Mouse (Mus musculus) myocyte (in vitro differentiated cells): ENCODE measurements around the gene Methig1. TPM values are rescaled to one million over a fixed set of nuclear protein-coding genes. Genes with fewer than 3 reads are reported as not detected.
A peak's percentile ranks its signal among the peaks of the same experiment; 100 is the strongest.

Source experiments
- H3K27me3 ChIP-seq: one replicate; pipeline ENCODE4 v1.6.1; 2011; ENCODE audit not compliant: control insufficient read depth, insufficient read depth, insufficient read length
- H3K36me3 ChIP-seq: one replicate; pipeline ENCODE4 v1.6.1; 2011; ENCODE audit not compliant: control insufficient read depth, insufficient read depth
- H3K4me2 ChIP-seq: one replicate; pipeline ENCODE4 v1.6.1; 2011; ENCODE audit warnings: low read depth, control low read depth
- H3K4me3 ChIP-seq: one replicate; pipeline ENCODE4 v1.5.1; 2011; ENCODE audit warnings: mild to moderate bottlenecking, control low read depth, moderate library complexity
- H3K79me2 ChIP-seq: one replicate; pipeline ENCODE4 v1.6.1; 2011; ENCODE audit not compliant: control insufficient read depth, insufficient read depth
- H3ac ChIP-seq: one replicate; pipeline ENCODE4 v1.6.1; 2011; ENCODE audit not compliant: control insufficient read depth, insufficient read length
- CEBPB ChIP-seq: IDR thresholded peaks from 2 replicates; pipeline ENCODE4 v1.6.1; 2011; ENCODE audit warnings: mild to moderate bottlenecking, moderate library complexity; ENCODE audit not compliant: poor library complexity, insufficient read depth, severe bottlenecking
- E2F4 ChIP-seq: IDR thresholded peaks from one replicate; pipeline ENCODE4 v1.6.1; 2011; ENCODE audit warnings: mild to moderate bottlenecking, control low read depth, moderate library complexity; ENCODE audit not compliant: insufficient read depth
- MAX ChIP-seq: IDR thresholded peaks from one replicate; pipeline ENCODE4 v1.6.1; 2011; ENCODE audit warnings: low read depth, mild to moderate bottlenecking, control low read depth
- MYOD1 ChIP-seq, 3 experiments: IDR thresholded peaks; one replicate each; pipeline ENCODE4 v1.6.1; 2011; ENCODE audit warnings: control low read depth in 2 of 3, low read depth in 2 of 3, mild to moderate bottlenecking in 2 of 3, moderate library complexity in 1 of 3; ENCODE audit not compliant: insufficient read length in 2 of 3, control insufficient read depth in 1 of 3
- MYOG ChIP-seq, 3 experiments: IDR thresholded peaks; one replicate each; pipeline ENCODE4 v1.6.1; 2011; ENCODE audit warnings: control low read depth in 2 of 3, low read depth in 2 of 3, mild to moderate bottlenecking in 2 of 3; ENCODE audit not compliant: insufficient read length in 2 of 3, control insufficient read depth in 1 of 3, insufficient read depth in 1 of 3
- POLR2A ChIP-seq: IDR thresholded peaks from one replicate; pipeline ENCODE4 v1.6.1; 2011; ENCODE audit warnings: low read depth, mild to moderate bottlenecking, control low read depth, moderate library complexity; ENCODE audit not compliant: insufficient read length
- POLR2AphosphoS2 ChIP-seq: IDR thresholded peaks from one replicate; pipeline ENCODE4 v1.6.1; 2011; ENCODE audit warnings: low read depth, control low read depth; ENCODE audit not compliant: insufficient read length
- REST ChIP-seq: IDR thresholded peaks from one replicate; pipeline ENCODE4 v1.6.1; 2011; ENCODE audit warnings: mild to moderate bottlenecking, control low read depth, moderate library complexity; ENCODE audit not compliant: insufficient read depth, insufficient read length
- SRF ChIP-seq: IDR thresholded peaks from one replicate; pipeline ENCODE4 v1.6.1; 2011; ENCODE audit warnings: low read depth; ENCODE audit not compliant: control insufficient read depth, insufficient read length
- TCF12 ChIP-seq: IDR thresholded peaks from one replicate; pipeline ENCODE4 v1.6.1; 2011; ENCODE audit warnings: mild to moderate bottlenecking, control low read depth; ENCODE audit not compliant: poor library complexity, insufficient read depth, severe bottlenecking
- TCF3 ChIP-seq: IDR thresholded peaks from one replicate; pipeline ENCODE4 v1.6.1; 2011; ENCODE audit warnings: low read depth, control low read depth; ENCODE audit not compliant: insufficient read length
- USF1 ChIP-seq: IDR thresholded peaks from one replicate; pipeline ENCODE4 v1.6.1; 2011; ENCODE audit warnings: low read depth, mild to moderate bottlenecking, control low read depth, moderate library complexity
- polyA plus RNA-seq: library from polyadenylated mRNA; unstranded; fragments of >200 nt; fragmentation: generic; extraction: Trizol; gene quantifications from one replicate; pipeline ENCODE4 v1.2.1, GENCODE M21; 2012; ENCODE audit warnings: missing spikeins

The Methig1 gene
- polyA plus RNA-seq, 1 experiment: not detected

DNA sequence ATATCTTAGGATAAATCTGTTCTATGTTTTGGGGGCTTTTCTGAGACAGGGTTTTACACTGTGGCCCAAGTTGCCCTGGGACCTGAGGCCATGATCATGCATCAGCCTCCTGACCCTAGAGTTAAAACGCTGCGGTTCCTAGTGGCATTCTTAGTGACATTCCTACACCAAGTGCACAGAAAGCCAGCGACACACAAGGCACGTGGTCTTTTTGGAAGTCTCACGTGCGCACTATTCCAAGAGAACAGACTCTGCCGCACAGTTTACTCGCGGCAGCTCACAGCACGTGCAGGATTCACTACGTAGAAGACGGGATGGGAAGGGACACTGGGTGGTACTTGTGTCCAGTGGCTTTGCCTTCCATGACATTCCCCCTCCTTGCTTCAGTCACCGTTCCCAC is 62.0 kb downstream of the Methig1 start:
- no peak overlapping the region for H3ac ChIP-seq
- TF ChIP-seq POLR2A: no peak
- no peak for TF ChIP-seq MAX
- no peak for TF ChIP-seq REST
- no peak for TF ChIP-seq POLR2AphosphoS2
- TF ChIP-seq TCF3: no peak
- TF ChIP-seq E2F4: no peak
- no peak for TF ChIP-seq TCF12
- TF ChIP-seq CEBPB: no peak
- TF ChIP-seq USF1: no peak
- no peak for TF ChIP-seq SRF
- TF ChIP-seq MYOG (IDR thresholded peaks at IDR 0.05; ENCODE audit: control insufficient read depth in 1 of 3, insufficient read depth in 1 of 3, insufficient read length in 2 of 3, low read depth in 2 of 3): no peak
- no peak for TF ChIP-seq MYOD1 (IDR thresholded peaks at IDR 0.05; ENCODE audit: control insufficient read depth in 1 of 3, insufficient read length in 2 of 3, low read depth in 2 of 3)
- H3K27me3 ChIP-seq: no peaks in the 10 kb centered on the region
- H3K36me3 ChIP-seq: no peaks in the 10 kb centered on the region
- H3K79me2 ChIP-seq: peaks cover 80% of the 10 kb centered on the region
- H3K4me3 ChIP-seq: no peak overlapping the region
- H3K4me2 ChIP-seq: no peak overlapping the region

DNA sequence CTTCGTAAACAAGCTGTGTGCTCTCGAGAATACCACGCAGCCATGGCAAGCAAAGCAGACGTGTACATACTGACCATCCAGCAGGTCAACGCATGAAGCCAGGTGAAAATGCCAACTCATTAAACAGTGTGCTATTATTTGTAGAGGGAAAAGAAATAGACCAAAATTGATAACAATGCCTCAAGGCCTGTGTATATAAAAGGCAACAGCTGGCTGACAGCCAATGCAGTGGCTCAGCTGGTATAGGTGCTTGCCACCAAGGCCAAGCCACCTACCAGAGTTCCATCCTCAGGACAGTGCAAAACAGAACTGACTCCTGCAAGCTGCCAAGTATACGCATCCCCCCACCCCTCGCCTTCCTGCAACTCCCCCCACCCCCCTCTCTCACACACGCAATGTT is 62.7 kb downstream of the Methig1 start:
- TF ChIP-seq TCF3 (no peak), USF1 (no peak), MYOG (IDR thresholded peaks at IDR 0.05; ENCODE audit: control insufficient read depth in 1 of 3, insufficient read depth in 1 of 3, insufficient read length in 2 of 3, low read depth in 2 of 3) (no peak), REST (no peak), SRF (no peak), MAX (no peak), POLR2AphosphoS2 (no peak), TCF12 (no peak), MYOD1 (IDR thresholded peaks at IDR 0.05; ENCODE audit: control insufficient read depth in 1 of 3, insufficient read length in 2 of 3, low read depth in 2 of 3) (no peak), POLR2A (no peak), CEBPB (no peak), E2F4 (no peak)
- Histone ChIP-seq H3K4me2 (no peak overlapping the region), H3ac (no peak overlapping the region), H3K4me3 (no peak overlapping the region), H3K36me3 (no peaks in the 10 kb centered on the region), H3K79me2 (peaks cover 80% of the 10 kb centered on the region), H3K27me3 (no peaks in the 10 kb centered on the region)

DNA sequence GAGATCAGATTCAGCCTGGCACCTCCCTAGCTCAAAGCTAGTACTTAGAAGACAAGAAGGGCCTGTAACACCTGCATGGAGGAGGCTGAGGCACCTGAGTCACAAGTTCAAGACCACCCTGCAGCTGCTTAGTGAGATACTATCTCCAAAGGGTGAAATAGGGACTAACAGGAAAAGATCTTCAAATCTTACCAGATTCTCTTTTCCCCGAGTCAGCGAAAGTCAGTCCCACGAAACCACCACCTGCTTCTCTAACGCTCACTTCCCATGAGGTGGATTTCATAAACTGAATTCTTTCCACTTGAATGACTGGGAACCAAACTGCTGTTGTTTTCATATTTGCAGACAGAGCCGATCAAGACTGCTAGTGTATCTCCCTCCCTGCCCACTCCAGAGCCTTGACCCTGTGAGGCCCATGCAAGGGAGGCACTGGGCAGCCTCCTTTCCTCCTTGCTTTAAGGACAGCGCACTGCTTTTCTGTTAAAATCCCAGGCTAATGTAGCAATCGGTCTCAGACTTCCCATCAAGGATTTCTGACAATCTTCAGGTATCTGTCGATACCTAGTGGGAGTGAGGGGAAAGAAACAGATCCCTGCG is 65.0 kb downstream of the Methig1 start:
- H3K79me2 ChIP-seq: peaks cover 73% of the 10 kb centered on the region
- TF ChIP-seq TCF3 (no peak), USF1 (no peak), TCF12 (no peak), MAX (no peak), CEBPB (no peak), MYOD1 (IDR thresholded peaks at IDR 0.05; ENCODE audit: control insufficient read depth in 1 of 3, insufficient read length in 2 of 3, low read depth in 2 of 3) (no peak)
- H3ac ChIP-seq: no peak overlapping the region
- no peak overlapping the region for H3K4me2 ChIP-seq
- no peaks in the 10 kb centered on the region for H3K36me3 ChIP-seq
- H3K27me3 ChIP-seq: no peaks in the 10 kb centered on the region
- H3K4me3 ChIP-seq: no peak overlapping the region

DNA sequence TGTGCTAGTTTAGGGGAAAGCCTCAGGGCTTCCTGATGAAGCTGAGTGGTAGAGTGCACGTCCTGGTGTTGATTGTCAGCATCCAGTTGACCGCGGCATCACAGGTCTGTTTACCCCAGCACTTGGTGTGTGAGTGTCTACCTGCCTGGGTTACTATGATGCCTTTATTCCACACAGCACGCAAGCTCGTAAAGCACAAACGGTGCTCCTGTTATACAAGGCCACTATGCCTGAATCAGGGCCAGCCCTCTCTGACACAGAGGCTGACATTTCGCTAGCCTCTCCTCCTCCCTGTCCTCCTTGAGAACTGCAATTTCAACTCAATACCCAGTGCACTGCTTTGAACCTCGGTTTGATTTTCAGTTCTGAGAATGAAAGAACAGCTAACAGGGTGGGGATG is 66.4 kb downstream of the Methig1 start:
- Histone ChIP-seq H3K79me2 (peaks cover 67% of the 10 kb centered on the region), H3K4me2 (peak overlapping the region; percentile 79), H3K27me3 (no peaks in the 10 kb centered on the region), H3ac (no peak overlapping the region), H3K4me3 (no peak overlapping the region), H3K36me3 (no peaks in the 10 kb centered on the region)
- no peak for TF ChIP-seq CEBPB
- TF ChIP-seq TCF3: no peak
- TF ChIP-seq MYOG (IDR thresholded peaks at IDR 0.05; ENCODE audit: control insufficient read depth in 1 of 3, insufficient read depth in 1 of 3, insufficient read length in 2 of 3, low read depth in 2 of 3): no peak

DNA sequence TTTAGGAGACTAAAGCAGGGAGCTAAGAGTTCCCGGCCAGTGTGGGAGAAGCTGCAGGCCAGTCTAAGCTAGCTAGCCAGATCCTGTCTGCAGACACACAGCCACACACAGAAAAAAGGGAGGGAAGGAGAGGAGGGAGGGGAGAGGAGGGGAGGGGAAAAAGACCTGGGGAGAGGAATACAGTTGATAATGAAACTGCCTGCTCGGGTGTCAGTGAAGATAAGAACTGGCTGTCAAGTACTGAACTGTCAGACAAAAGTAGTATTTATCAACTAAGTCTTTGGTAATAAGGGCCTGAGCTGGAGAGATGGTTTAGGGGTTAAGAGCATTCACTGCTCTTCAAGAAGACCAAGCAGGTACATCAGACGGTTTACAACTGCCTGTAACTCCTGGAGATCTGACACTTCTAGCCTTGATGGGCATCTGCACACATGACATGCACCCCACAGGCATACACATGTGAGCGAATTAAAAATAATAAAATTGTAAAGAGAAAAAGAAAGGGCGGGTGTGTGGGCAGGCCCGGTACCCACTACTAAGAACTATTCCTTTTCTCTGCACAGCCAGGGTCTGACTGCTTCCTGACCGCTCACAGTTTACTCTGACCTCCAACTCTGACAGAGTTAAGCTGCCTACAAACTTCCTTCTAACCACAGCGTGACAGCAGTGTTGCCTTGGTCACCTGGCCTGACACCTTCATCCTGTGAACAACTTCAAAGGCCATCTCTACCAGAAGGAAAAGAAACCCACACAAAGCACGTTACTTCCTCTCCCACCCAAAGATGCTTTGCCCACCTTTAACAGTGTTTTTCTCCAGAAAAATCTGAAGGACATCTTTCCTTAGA is 67.2 kb downstream of the Methig1 start:
- Histone ChIP-seq H3K4me2 (peak overlapping the region; percentile 79), H3K4me3 (peak overlapping the region; percentile 31)
- no peak for TF ChIP-seq SRF
- no peak for TF ChIP-seq CEBPB
- no peak for TF ChIP-seq USF1
- TF ChIP-seq POLR2AphosphoS2: no peak
- no peak for TF ChIP-seq TCF3
- no peak for TF ChIP-seq MAX
- TF ChIP-seq POLR2A: no peak
- no peak for TF ChIP-seq MYOG (IDR thresholded peaks at IDR 0.05; ENCODE audit: control insufficient read depth in 1 of 3, insufficient read depth in 1 of 3, insufficient read length in 2 of 3, low read depth in 2 of 3)
- no peak for TF ChIP-seq MYOD1 (IDR thresholded peaks at IDR 0.05; ENCODE audit: control insufficient read depth in 1 of 3, insufficient read length in 2 of 3, low read depth in 2 of 3)
- TF ChIP-seq REST: no peak
- TF ChIP-seq TCF12: no peak
- TF ChIP-seq E2F4: no peak

More for the DNA sequence above, 67.2 kb downstream of the Methig1 start:
- peaks cover 59% of the 10 kb centered on the region for H3K79me2 ChIP-seq
- no peaks in the 10 kb centered on the region for H3K27me3 ChIP-seq
- no peaks in the 10 kb centered on the region for H3K36me3 ChIP-seq
- H3ac ChIP-seq: no peak overlapping the region
